Mouse (Mus musculus): ENCODE measurements at regions not wholly inside any gene's neighbourhood (a gene's known extent, or its start where the extent isn't known, plus 50 kb on each side); places are given as distances from the start of the nearest gene placed in this dataset.

GRCm38 (mm10) chr4:53950496-53950895 is 124.7 kb downstream of the Tmem38b start:
- TF ChIP-seq CTCF (IDR thresholded peaks at IDR 0.05; ENCODE audit: low read depth), result no peak
- no peak for TF ChIP-seq EP300 (optimal IDR thresholded peaks at IDR 0.05)

Measured in stomach, postnatal 0 days (tissue).